Mouse (Mus musculus) brain, embryonic 14.5 days (tissue): ENCODE results near the gene Igsf11.

Source experiments
- CTCF ChIP-seq: fragments of 200-500 bp; IDR thresholded peaks from 2 replicates; pipeline ENCODE4 v1.5.1; 2012; ENCODE audit warnings: inconsistent platforms, mild to moderate bottlenecking, moderate library complexity, borderline replicate concordance; ENCODE audit not compliant: insufficient read depth, insufficient read length; ENCODE audit errors: extremely low read depth
- POLR2A ChIP-seq: fragments of 200-500 bp; IDR thresholded peaks from 2 replicates; pipeline ENCODE4 v1.6.1; 2012; ENCODE audit warnings: mild to moderate bottlenecking, inconsistent platforms, borderline replicate concordance; ENCODE audit not compliant: poor library complexity, insufficient read depth, insufficient read length, severe bottlenecking; ENCODE audit errors: extremely low read depth

DNA sequence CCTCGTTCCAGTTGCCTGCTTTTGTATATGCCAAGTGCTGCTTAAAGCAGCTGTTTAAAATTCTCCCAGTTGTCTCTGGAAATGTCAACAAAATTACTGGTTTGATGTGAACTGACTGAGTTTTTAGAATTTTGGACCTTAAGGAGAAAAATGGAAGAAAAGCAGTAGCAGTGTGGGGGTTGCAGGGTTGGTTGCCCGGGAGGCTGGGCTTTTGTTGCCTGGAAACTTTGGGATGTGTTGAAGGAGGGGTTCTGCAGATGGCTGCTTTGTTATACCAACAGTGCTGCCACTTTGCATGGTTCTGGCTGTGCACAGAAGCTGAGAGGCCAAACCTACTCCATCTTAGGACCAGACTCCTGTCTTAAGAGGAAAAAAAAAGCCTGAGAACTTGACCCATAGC lies 127.0 kb downstream of the Igsf11 start:
- TF ChIP-seq CTCF (no peak), POLR2A (no peak)
